Mouse (Mus musculus): Measurements from ENCODE around the gene Bmyc. TPM values are rescaled to one million over a fixed set of nuclear protein-coding genes. Genes with fewer than 3 reads are reported as not detected.

Gene Bmyc
- 70.8 and 77.6 TPM in 2 replicates for polyA plus RNA-seq (2016; fragmentation: Nextera tagmentation; extraction: Ambion mirVana)

- H3K27ac ChIP-seq (replicated peaks), result peak within 1 kb of the TSS; percentile 86
- peaks cover 26% of the 10 kb centered on the region for H3K4me1 ChIP-seq
- peak within 1 kb of the TSS; percentile 90 for H3K4me3 ChIP-seq
- H3K9me3 ChIP-seq (replicated peaks), result no peaks in the 10 kb centered on the region
- WGBS, result under 1% methylated on average over 78 of the region's 78 CpGs
- H3K36me3 ChIP-seq, result no peaks in the 10 kb centered on the region; the same call in 1 of the 2 replicates
- DNase-seq (ENCODE audit: low spot score), result peak; percentile 88
- H3K27me3 ChIP-seq (ENCODE audit: low read depth, poor library complexity, severe bottlenecking), result no peaks in the 10 kb centered on the region
Measured at GRCm38 (mm10) chr2:25706643-25707481, at the start of gene Bmyc. TSS of gene Bmyc (plus strand) at chr2:25706739.

- Histone ChIP-seq H3K4me3 (no peak overlapping the region), H3K27ac (replicated peaks) (no peak overlapping the region), H3K27me3 (ENCODE audit: low read depth, poor library complexity, severe bottlenecking) (no peaks in the 10 kb centered on the region), H3K36me3 (no peaks in the 10 kb centered on the region), H3K4me1 (no peaks in the 10 kb centered on the region), H3K9me3 (replicated peaks) (no peaks in the 10 kb centered on the region)
- DNase-seq (ENCODE audit: low spot score), result no peak
- 85% methylated on average over 4 of the region's 4 CpGs for WGBS
Measured at GRCm38 (mm10) chr2:25657246-25657645, 49.3 kb upstream of the Bmyc start.

- Histone ChIP-seq H3K9me3 (replicated peaks) (no peaks in the 10 kb centered on the region), H3K27ac (replicated peaks) (no peak within 1 kb of the TSS), H3K4me3 (no peak within 1 kb of the TSS), H3K27me3 (ENCODE audit: low read depth, poor library complexity, severe bottlenecking) (no peaks in the 10 kb centered on the region), H3K36me3 (no peaks in the 10 kb centered on the region), H3K4me1 (no peaks in the 10 kb centered on the region)
- DNase-seq (ENCODE audit: low spot score), result no peak
Measured at GRCm38 (mm10) chr2:25657652-25658051, 48.9 kb upstream of the Bmyc start, which contains the start of gene Lcn5. TSS of gene Lcn5 (plus strand) at chr2:25657952.

- 92% methylated on average over 8 of the region's 8 CpGs for WGBS
- Histone ChIP-seq H3K4me1 (peaks cover 4% of the 10 kb centered on the region), H3K4me3 (no peak overlapping the region), H3K9me3 (replicated peaks) (no peaks in the 10 kb centered on the region), H3K27ac (replicated peaks) (no peak overlapping the region), H3K36me3 (no peaks in the 10 kb centered on the region), H3K27me3 (ENCODE audit: low read depth, poor library complexity, severe bottlenecking) (no peaks in the 10 kb centered on the region)
- no peak for DNase-seq (ENCODE audit: low spot score)
Measured at GRCm38 (mm10) chr2:25660279-25660678, 46.3 kb upstream of the Bmyc start.

- Histone ChIP-seq H3K9me3 (replicated peaks) (no peaks in the 10 kb centered on the region), H3K4me3 (no peak overlapping the region), H3K36me3 (no peaks in the 10 kb centered on the region), H3K4me1 (peaks cover 5% of the 10 kb centered on the region), H3K27me3 (ENCODE audit: low read depth, poor library complexity, severe bottlenecking) (no peaks in the 10 kb centered on the region), H3K27ac (replicated peaks) (no peak overlapping the region)
- no peak for DNase-seq (ENCODE audit: low spot score)
- WGBS, result 93% methylated on average over 6 of the region's 6 CpGs
Measured at GRCm38 (mm10) chr2:25661245-25661970, 45.1 kb upstream of the Bmyc start.

GRCm38 (mm10) chr2:25663511-25663910 is 43.0 kb upstream of the Bmyc start:
- H3K27ac ChIP-seq (replicated peaks), result no peak overlapping the region
- H3K36me3 ChIP-seq, result no peaks in the 10 kb centered on the region
- H3K9me3 ChIP-seq (replicated peaks), result no peaks in the 10 kb centered on the region
- peak; percentile 47 for DNase-seq (ENCODE audit: low spot score)
- H3K4me3 ChIP-seq, result no peak overlapping the region
- H3K4me1 ChIP-seq, result peaks cover 5% of the 10 kb centered on the region
- H3K27me3 ChIP-seq (ENCODE audit: low read depth, poor library complexity, severe bottlenecking), result no peaks in the 10 kb centered on the region
- 76% methylated on average over 1 of the region's 1 CpGs for WGBS

- H3K9me3 ChIP-seq (replicated peaks), result no peaks in the 10 kb centered on the region
- 82% methylated on average over 5 of the region's 5 CpGs for WGBS
- no peak overlapping the region for H3K27ac ChIP-seq (replicated peaks)
- H3K4me3 ChIP-seq, result no peak overlapping the region
- H3K36me3 ChIP-seq, result no peaks in the 10 kb centered on the region
- no peak for DNase-seq (ENCODE audit: low spot score)
- no peaks in the 10 kb centered on the region for H3K27me3 ChIP-seq (ENCODE audit: low read depth, poor library complexity, severe bottlenecking)
- H3K4me1 ChIP-seq, result peaks cover 5% of the 10 kb centered on the region
Measured at GRCm38 (mm10) chr2:25664125-25664524, 42.4 kb upstream of the Bmyc start.

- Histone ChIP-seq H3K27me3 (ENCODE audit: low read depth, poor library complexity, severe bottlenecking) (no peaks in the 10 kb centered on the region), H3K4me1 (peaks cover 5% of the 10 kb centered on the region), H3K9me3 (replicated peaks) (no peaks in the 10 kb centered on the region), H3K36me3 (no peaks in the 10 kb centered on the region), H3K27ac (replicated peaks) (no peak overlapping the region), H3K4me3 (no peak overlapping the region)
- DNase-seq (ENCODE audit: low spot score), result no peak
- WGBS, result 62% methylated on average over 1 of the region's 1 CpGs
Measured at GRCm38 (mm10) chr2:25666516-25666915, 40.0 kb upstream of the Bmyc start.

GRCm38 (mm10) chr2:25676486-25676885 is 30.1 kb upstream of the Bmyc start, which contains the start of gene Lcn6:
TSS of gene Lcn6 (plus strand) at chr2:25676786.
- H3K27ac ChIP-seq (replicated peaks), result no peak within 1 kb of the TSS

GRCm38 (mm10) chr2:25679559-25679958 is 27.0 kb upstream of the Bmyc start:
- H3K27me3 ChIP-seq (ENCODE audit: low read depth, poor library complexity, severe bottlenecking), result no peaks in the 10 kb centered on the region
- no peak for DNase-seq (ENCODE audit: low spot score)
- H3K36me3 ChIP-seq, result no peaks in the 10 kb centered on the region
- no peaks in the 10 kb centered on the region for H3K9me3 ChIP-seq (replicated peaks)
- H3K27ac ChIP-seq (replicated peaks), result no peak overlapping the region
- H3K4me1 ChIP-seq, result no peaks in the 10 kb centered on the region
- no peak overlapping the region for H3K4me3 ChIP-seq
- WGBS, result 87% methylated on average over 6 of the region's 6 CpGs

More at GRCm38 (mm10) chr2:25676486-25676885, 30.1 kb upstream of the Bmyc start, which contains the start of gene Lcn6:
- H3K27me3 ChIP-seq (ENCODE audit: low read depth, poor library complexity, severe bottlenecking), result no peaks in the 10 kb centered on the region
- H3K9me3 ChIP-seq (replicated peaks), result no peaks in the 10 kb centered on the region
- H3K36me3 ChIP-seq, result no peaks in the 10 kb centered on the region
- no peak within 1 kb of the TSS for H3K4me3 ChIP-seq
- no peaks in the 10 kb centered on the region for H3K4me1 ChIP-seq
- WGBS, result 94% methylated on average over 3 of the region's 3 CpGs
- no peak for DNase-seq (ENCODE audit: low spot score)

- Histone ChIP-seq H3K36me3 (no peaks in the 10 kb centered on the region), H3K4me3 (no peak within 1 kb of the TSS), H3K27ac (replicated peaks) (no peak within 1 kb of the TSS), H3K4me1 (no peaks in the 10 kb centered on the region), H3K9me3 (replicated peaks) (no peaks in the 10 kb centered on the region), H3K27me3 (ENCODE audit: low read depth, poor library complexity, severe bottlenecking) (no peaks in the 10 kb centered on the region)
- WGBS, result 78% methylated on average over 2 of the region's 2 CpGs
- no peak for DNase-seq (ENCODE audit: low spot score)
Measured at GRCm38 (mm10) chr2:25682426-25682825, 24.1 kb upstream of the Bmyc start, which contains the start of gene Lcn10. TSS of gene Lcn10 (plus strand) at chr2:25682726.

- H3K9me3 ChIP-seq (replicated peaks), result no peaks in the 10 kb centered on the region
- no peak overlapping the region for H3K4me3 ChIP-seq
- H3K4me1 ChIP-seq, result no peaks in the 10 kb centered on the region
- H3K27me3 ChIP-seq (ENCODE audit: low read depth, poor library complexity, severe bottlenecking), result no peaks in the 10 kb centered on the region
- 78% methylated on average over 4 of the region's 4 CpGs for WGBS
- DNase-seq (ENCODE audit: low spot score), result no peak
- H3K36me3 ChIP-seq, result no peaks in the 10 kb centered on the region
- no peak overlapping the region for H3K27ac ChIP-seq (replicated peaks)
Measured at GRCm38 (mm10) chr2:25686941-25687340, 19.6 kb upstream of the Bmyc start.

- no peaks in the 10 kb centered on the region for H3K36me3 ChIP-seq
- H3K4me3 ChIP-seq, result no peak overlapping the region
- no peaks in the 10 kb centered on the region for H3K9me3 ChIP-seq (replicated peaks)
- no peaks in the 10 kb centered on the region for H3K4me1 ChIP-seq
- DNase-seq (ENCODE audit: low spot score), result peak; percentile 62
- H3K27ac ChIP-seq (replicated peaks), result no peak overlapping the region
- H3K27me3 ChIP-seq (ENCODE audit: low read depth, poor library complexity, severe bottlenecking), result no peaks in the 10 kb centered on the region
Measured at GRCm38 (mm10) chr2:25694605-25695004, 11.9 kb upstream of the Bmyc start.

All from midbrain, embryonic 10.5 days (tissue).